Mouse (Mus musculus) spleen, postnatal 10 days (tissue): ENCODE measurements around the gene Asb2.
A peak's percentile ranks its signal among the peaks of the same experiment; 100 is the strongest.

Experiments
- DNase-seq, 2 experiments: peaks; one replicate each; pipeline ENCODE4 v3.0.0; 2021 to 2022; ENCODE audit warnings: low spot score in 2 of 2

Gene Asb2

DNA sequence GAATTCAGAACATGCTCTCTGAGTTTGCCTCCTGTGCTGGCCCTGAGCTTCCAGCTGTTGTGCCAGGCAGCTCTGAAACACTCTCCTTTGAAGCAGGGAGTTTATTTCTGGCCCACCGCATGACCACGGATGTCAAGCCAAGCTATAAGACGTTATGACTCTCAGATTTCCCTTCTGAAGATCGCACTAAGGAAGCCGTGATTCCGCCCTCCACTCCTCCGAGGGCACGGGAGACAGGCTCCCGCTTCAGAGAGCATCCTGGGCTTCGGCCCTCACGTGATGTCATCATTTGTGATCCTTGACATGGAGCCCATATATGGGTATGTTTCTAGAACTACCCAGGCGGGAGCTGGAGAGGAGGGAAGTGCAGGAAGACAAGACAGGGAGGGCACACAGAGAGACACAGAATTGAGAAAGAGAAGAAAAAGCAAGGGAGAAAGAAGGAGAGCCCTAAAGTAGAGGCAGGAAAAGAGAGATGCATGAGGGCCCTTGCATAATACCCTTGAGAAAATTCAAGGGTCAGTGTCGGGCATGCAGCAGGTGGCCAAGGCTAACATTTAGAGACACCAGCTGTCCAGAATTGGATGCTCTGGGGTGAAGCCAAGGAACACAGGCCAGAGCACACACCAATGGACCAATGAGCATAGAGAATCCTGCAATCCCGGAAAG is at the start of gene Asb2:
Asb2 (minus strand) TSS at position 256 of the 669 bp plus-strand sequence.
- DNase-seq, result no peak

DNA sequence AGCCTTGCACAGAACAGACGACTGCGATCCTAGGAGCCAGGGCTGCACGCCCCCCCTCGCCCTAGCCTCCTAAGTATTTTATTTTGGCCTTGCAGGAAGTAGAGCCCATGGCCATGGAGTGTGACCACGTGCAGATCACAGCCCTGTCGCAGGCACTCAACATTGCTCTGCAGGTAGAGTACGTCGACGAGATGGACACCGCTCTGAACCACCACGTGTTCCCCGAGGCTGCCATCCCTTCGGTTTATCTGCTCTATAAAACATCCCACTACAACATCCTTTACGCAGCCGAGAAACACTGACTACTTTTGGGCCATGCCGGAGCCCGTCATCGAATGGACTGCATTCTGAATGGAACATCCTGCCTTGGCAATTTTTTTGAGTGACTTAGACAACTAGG is 48.3 kb upstream of the Asb2 start:
- DNase-seq, result no peak

DNA sequence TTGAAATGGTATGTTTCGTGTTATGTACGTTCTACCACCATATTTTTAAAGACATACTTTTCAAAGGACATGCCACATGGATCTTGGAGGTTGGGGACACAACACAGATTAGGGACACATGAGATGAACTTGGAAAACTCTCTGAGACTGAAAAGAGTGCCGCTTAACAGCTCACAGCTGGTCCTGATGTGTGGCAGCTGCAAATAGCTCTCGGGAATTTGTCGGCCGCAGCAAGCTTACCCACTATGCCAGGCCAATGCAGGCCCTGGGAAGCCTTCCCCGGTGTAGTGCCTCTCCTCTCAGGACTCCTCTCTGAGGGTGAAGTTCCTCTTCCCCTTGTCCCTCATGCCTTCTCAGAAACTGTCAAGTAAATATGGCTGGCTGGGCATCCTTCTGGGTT is 41.0 kb upstream of the Asb2 start:
- no peak for DNase-seq

DNA sequence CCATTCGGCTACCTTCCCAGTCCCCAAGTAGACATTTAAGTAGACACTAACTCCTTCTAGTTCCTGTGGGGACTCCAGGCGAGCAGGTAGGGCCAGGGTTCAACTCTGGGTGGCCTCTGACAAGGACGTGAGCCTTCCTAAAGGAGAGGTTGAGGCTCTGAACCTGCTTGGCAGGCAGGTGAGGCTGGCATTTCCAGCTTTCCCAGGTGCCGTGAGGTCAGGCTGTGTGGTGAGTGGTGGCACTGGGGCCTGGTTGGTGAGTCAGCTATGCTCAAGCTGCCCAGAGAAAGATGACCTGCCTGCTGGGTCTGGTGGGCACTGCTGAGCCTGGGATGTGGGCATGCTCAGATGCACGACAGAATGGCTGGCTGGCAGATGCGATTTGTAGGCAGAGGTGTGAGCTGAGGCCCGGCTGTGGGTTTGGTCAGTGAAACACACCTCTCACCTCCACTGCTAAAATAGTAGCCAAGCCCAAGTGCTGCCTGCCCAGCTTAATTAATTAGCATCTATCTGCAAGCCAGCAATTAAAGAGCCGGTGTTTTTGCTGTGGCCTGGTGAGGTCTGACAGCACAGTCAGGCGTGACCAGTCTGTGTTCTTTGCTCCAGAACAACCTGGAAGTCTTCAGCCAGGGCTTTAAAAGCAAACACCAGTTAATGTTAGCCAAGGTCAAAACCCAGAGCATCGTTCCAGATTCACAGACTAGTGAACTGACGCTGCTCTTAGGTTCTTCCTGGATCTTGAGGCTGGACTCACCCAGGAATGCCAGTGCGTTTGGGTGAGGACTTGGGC is 39.9 kb upstream of the Asb2 start:
- DNase-seq, result no peak

GRCm38 (mm10) chr12:103393528-103393927 is 37.7 kb upstream of the Asb2 start:
- peak in 1 of 2 experiments; percentile 53 for DNase-seq

DNA sequence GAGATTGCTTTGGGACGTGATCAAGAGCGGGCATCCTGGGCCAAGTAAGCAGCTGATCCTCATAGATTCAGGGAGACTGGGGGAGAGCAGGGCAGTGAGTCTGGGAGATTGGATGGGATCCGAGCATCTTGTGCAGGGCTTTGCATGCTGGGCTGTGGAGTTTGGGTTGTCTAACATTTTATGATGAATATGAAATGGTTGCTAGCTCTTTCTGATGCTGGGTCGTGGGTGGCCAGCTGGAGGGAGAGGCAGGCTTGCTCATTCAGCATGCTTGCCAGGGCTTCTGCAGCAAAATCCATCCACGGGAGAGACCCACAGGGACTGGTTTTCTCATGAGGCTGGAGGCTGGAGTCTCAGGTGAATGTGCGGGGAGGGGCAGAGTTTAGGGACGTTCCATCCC is 35.3 kb upstream of the Asb2 start:
- no peak for DNase-seq

- DNase-seq, result peak in 1 of 2 experiments; percentile 34
Measured at GRCm38 (mm10) chr12:103389982-103390381, 34.2 kb upstream of the Asb2 start.

DNA sequence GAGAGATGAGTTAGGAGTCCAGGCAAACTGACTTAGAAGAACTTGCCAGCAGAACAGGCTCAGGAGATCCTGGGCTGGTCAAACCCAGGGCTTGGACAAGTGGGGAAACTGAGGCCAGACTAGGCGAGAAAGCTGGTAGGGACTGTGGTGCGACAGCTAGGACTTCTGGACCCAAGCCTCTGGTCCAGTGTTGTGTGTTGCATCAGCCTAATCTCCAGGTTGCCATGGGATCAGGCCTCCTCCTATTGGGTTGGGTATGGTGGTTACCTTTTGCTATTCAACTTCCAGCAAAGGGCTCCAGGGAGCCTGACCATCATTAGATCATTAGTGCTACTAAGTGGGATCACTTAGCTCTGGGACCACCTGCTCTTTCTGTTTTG is 33.5 kb upstream of the Asb2 start:
- peak; percentile 35 to 42 for DNase-seq

DNA sequence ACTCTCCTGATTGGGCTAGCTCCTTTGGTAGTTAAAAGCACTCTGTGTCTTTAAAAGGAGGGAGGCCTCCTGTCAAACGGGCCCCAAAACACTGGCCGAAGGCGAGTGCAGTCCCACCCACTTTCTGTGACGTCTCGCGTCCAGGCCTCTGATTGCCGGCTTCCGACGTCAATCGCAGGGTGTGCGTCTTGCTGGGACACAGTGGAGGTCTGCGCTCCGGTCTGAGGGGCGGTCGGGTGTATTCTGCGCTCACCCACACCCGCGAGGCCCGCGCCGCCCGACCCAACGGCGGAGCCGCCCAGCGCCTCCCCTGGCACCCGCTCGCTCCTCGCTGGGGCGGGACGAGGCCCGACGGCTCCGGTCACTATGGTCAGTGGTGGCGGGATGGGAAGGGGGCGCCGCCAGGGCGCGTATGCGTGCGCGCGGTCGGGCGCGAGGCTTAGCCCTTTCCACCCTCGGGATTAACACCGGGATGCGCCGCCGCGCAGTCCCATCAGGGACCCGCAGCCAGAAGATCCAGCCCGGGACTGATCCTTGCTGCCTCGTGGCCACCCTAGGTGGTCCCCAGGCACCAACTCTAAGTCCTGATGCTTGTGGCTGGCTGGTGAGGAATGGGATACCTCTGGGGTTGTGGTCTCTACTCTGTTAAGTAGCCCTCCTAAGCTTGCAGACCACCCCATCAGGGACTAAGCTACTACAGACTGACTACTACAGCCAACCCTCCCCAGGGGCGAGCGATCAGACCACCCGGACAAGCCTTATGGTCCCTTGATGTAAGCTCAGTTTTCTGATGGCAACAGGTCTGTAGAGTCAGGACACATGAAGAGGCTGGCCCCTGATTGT is 32.9 kb upstream of the Asb2 start, which contains the start of gene Otub2:
Otub2 (plus strand) TSS at position 178 of the 843 bp plus-strand sequence.
- DNase-seq, result peak; percentile 92 to 96

- DNase-seq, result no peak
Measured at GRCm38 (mm10) chr12:103380226-103380625, 24.4 kb upstream of the Asb2 start.

DNA sequence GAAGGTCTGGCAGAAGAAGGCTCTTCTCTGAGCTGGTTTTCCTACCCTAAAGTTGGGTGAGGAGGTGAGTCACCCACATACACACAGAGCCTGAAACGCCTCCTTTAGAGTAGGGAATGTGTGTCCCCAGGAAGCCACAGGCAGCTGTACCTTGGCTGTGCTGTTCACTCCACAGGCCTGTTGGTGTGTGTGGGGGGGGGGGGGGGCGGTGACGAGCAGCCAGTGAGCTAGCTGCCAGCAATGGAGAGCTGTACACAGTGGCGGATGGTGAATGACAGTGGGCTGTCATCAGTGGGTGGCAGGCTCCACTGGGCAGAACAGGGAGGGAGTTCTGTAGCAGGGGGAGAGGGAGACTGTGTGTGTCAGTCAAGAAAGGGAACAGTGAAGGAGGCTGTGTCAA is 21.0 kb upstream of the Asb2 start:
- DNase-seq, result no peak

DNA sequence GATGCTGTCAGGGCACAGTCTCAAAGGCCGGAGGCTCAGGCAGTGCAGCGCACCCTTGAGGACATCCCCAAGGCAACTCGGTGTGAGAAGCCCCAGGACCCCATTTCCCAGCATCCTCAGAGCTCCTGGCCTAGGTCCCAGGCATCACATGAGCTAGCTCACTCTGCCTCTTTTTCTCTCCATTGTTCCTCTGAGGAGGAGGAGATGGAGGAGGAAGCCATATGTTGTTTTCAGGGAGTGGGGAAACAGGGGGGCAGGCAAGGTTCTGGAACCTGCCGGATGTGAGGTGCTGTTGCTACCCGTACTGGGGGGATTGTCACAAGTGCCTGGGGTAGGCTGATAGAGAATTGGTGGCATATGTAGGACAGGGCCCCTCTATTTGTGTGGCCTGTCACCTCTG is 20.3 kb upstream of the Asb2 start:
- DNase-seq, result no peak

GRCm38 (mm10) chr12:103373530-103374236 is 17.9 kb upstream of the Asb2 start:
- DNase-seq, result no peak

GRCm38 (mm10) chr12:103371711-103372110 is 15.9 kb upstream of the Asb2 start:
- DNase-seq, result peak; percentile 52 to 75

- DNase-seq, result no peak
Measured at GRCm38 (mm10) chr12:103370861-103371260, 15.1 kb upstream of the Asb2 start.

- DNase-seq, result no peak
Measured at GRCm38 (mm10) chr12:103368777-103369176, 13.0 kb upstream of the Asb2 start.

- no peak for DNase-seq
Measured at GRCm38 (mm10) chr12:103368326-103368669, 12.5 kb upstream of the Asb2 start.

DNA sequence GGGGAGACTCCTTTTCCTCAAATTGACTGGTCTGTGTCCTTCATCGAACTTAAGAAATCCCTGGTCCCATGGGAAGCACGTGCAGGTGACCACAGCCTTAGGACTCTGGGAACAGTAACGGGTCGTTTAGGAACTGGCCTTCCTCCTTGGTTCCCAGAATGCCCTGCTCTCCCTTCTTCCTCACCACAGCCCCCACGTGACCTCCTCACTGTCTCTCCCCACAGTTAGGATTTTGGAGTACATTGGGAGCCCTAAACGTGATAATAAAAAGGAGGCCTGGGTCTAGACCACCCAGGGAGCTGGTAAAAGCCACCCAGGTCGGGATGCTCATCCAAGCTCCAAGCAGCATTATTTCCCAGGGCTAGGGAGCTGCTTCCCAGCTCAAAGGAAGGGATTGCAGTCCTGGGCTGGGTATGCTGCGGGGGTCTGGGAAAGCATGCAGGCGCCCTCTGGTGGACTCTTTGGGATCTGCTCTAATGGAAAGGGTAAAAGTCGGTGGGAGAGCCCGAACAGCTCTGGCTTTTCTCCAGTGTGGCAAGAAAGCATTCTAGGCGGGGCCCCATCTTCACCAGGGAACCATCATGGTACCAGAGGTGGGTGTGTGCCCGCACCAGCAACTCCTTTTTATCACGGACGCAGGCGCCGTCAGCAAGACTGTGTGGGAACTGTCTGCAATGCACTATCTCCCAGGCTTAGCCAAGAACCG is 12.0 kb upstream of the Asb2 start:
- peak; percentile 72 to 84 for DNase-seq

- no peak for DNase-seq
Measured at GRCm38 (mm10) chr12:103367171-103367570, 11.4 kb upstream of the Asb2 start.

GRCm38 (mm10) chr12:103362336-103362735 is 6.5 kb upstream of the Asb2 start:
- no peak for DNase-seq
